Mouse (Mus musculus) liver, adult 2 months (tissue): ENCODE measurements around the gene Timm9.

Source experiments
- CTCF ChIP-seq: fragments of 200-500 bp; IDR thresholded peaks from 2 replicates; pipeline ENCODE4 v1.5.1; 2011; ENCODE audit warnings: low read depth, low read length, control low read depth
- POLR2A ChIP-seq: fragments of 200-500 bp; IDR thresholded peaks from 2 replicates; pipeline ENCODE4 v1.6.1; 2011; ENCODE audit warnings: low read length, control low read depth; ENCODE audit not compliant: insufficient read depth; ENCODE audit errors: extremely low read depth

- no peak for TF ChIP-seq CTCF
- TF ChIP-seq POLR2A, result no peak
Measured at GRCm38 (mm10) chr12:71122731-71123130, 13.8 kb downstream of the Timm9 start.
